Mouse (Mus musculus) left cerebral cortex, postnatal 10 days (tissue): ENCODE measurements around the gene Nbas. TPM values are rescaled to one million over a fixed set of nuclear protein-coding genes. Genes with fewer than 3 reads are reported as not detected.

ENCODE experiments used
- DNase-seq, 2 experiments: peaks; one replicate each; pipeline ENCODE4 v3.0.0; 2021 to 2022; ENCODE audit warnings: low spot score in 2 of 2, mixed read lengths in 1 of 2; ENCODE audit errors: extremely low spot score in 1 of 2
- intact Hi-C: fragments of 180-260 bp; cut with DNase I; formaldehyde crosslinking; loops from one replicate; pipeline ENCODE4 v1.15.1; 2025
- total RNA-seq, 2 experiments: library from RNA; stranded (reverse); gene quantifications; 2 replicates each; pipeline ENCODE4 v1.2.3; 2021

Gene Nbas
- total RNA-seq, 2 experiments from 2014 or later = 30.8 to 33.0 TPM

DNA sequence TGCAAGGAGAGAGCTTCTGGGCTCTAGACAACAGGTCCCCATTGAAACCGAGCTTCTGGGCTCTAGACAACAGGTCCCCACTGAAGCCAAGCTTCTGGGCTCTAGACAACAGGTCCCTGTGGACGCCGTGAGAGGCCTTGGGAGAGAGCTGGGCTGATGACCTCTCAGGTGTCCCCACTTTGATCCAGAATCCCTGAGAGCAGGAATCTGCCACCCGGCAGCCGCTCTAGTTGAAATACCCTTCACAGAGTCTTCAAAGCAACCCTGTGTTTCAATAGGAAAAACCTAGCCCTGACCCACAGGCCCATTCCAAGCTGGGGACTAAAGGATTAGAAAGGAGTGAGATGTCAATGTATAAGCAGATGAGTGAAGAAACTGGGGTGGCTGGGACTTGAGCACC, 320.1 kb downstream of the Nbas start:
- DNase-seq = no peak
- intact Hi-C loops = no loop called here

- intact Hi-C loops = no loop called here
- DNase-seq = peak in 1 of 2 experiments; percentile 46
Measured at GRCm38 (mm10) chr12:13594746-13595469, 326.0 kb downstream of the Nbas start.

DNA sequence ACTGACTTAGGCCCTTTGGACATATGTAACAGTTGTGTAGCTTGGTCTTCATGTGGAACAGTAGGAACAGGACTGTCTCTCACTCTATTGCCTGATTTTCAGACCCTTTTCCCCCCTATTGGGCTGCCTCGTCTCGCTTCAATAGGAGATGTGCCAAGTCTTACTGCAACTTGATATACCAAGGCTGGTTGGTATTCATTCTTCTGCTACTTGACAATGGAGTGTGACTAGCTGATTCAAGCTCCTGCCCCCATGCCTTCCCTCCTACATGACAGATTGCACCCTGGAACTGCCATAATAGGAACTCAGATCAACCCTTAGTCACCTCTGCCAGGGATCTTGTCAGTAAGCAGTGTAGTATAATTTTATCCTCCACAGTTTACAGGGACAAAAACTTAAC, 328.1 kb downstream of the Nbas start:
- no peak for DNase-seq
- intact Hi-C loops = no loop called here

DNA sequence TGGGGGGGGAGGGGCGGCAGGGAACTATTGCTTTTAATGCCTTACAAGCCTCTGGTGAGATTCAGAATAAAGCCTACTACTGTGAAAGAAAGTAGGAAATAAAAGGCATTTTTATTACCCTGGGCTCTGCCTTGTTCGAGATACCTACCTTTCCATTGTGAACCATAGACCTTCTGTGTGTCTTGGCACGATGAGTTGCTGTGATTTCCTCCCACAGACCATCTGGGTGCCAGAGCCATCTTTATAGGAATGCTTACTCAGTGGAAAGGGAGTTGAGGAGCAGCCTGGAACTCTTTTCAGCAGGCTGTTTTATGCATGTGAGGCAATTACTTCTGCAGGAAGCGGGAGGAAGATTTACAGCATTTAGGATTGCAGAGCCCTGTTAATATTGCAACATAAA, 329.6 kb downstream of the Nbas start:
- intact Hi-C loops = no loop called here

GRCm38 (mm10) chr12:13602414-13602813, 333.5 kb downstream of the Nbas start:
- DNase-seq = peak in 1 of 2 experiments; percentile 33
- intact Hi-C loops = no loop called here

More for the DNA sequence above, 329.6 kb downstream of the Nbas start:
- DNase-seq = peak in 1 of 2 experiments; percentile 49

DNA sequence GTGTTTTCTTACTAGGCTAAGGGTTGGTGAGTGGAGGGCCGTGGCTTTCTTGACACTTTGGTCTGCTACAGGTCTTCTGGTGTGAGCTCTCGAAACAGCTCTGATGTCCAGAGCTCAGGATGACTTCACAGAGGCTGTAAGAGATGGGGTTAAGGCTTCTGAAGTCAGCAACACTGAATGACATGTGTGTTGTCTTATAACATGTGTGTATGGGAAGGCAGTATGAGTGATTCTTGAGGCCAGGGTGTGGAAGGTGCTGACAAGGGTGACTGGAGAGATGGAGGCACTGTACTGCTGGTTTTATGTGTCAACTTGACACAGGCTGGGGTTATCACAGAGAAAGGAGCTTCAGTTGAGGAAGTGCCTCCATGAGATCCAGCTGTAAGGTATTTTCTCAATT, 338.1 kb downstream of the Nbas start:
- DNase-seq = no peak
- intact Hi-C loops = no loop called here

- DNase-seq = no peak
- intact Hi-C loops = no loop called here
Measured at GRCm38 (mm10) chr12:13609027-13609426, 340.1 kb downstream of the Nbas start.

GRCm38 (mm10) chr12:13613041-13613440, 344.1 kb downstream of the Nbas start:
- no peak for DNase-seq
- intact Hi-C loops = no loop called here

GRCm38 (mm10) chr12:13615661-13616060, 346.7 kb downstream of the Nbas start:
- intact Hi-C loops = no loop called here
- DNase-seq = no peak

DNA sequence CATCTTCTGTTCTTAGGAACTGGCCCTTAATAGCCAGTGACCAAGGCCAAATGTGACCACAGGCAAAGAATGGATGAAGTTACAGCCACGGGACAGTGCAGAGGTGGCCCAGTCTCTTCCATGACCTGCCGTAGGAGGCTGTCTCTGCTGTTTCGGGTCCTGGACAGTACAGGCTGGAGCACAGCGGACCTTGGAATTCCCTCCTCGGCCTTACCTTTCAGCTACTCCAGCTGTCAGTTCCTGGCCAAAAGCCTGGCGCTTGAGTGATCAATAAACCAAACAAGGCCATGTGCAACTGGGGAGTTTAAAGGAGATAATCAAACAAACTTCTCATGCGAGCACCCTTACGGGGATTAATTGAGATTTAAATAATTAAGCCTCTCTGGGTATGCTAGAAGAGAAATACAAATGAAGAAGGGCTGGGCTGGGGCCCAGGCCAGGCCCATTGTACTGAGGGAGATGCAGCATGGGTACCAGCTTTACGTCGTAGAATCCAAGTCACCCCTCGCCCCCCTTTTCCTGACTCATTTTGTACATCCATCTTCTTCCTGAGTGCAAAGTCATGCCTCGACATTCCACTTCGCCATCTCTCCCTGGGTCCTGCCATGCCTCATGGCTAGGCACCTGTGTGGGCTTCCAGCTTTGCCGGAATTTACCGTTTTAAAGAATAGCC, 353.4 kb downstream of the Nbas start:
- intact Hi-C loops = no loop called here
- DNase-seq = no peak

- intact Hi-C loops = no loop called here
- DNase-seq = no peak
Measured at GRCm38 (mm10) chr12:13626803-13627706, 358.1 kb downstream of the Nbas start.

Other genes starting within 250 kb of the Nbas start
- gene Ddx1, start 19.9 kb upstream of the Nbas start, total RNA-seq = 100 to 1,000 TPM; 136 to 148 TPM